14 mouse cellular contexts compared by ENCODE assay signal in the genomic region with DNA sequence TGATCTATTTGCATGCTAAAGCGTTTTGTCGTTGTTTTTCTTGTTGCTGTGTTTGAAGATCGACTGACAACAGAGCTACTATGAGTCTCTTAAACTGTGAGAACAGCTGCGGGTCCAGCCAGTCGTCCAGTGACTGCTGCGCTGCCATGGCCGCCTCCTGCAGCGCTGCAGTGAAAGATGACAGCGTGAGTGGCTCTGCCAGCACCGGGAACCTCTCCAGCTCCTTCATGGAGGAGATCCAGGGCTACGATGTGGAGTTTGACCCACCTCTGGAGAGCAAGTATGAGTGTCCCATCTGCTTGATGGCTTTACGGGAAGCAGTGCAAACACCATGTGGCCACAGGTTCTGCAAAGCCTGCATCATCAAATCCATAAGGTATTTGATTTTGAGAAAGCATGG. TPM values are rescaled to one million over a fixed set of nuclear protein-coding genes. Genes with fewer than 3 reads are reported as not detected.
DNase-seq lines count a peak whose midpoint lies in the region; TF ChIP-seq lines count a peak whose summit lies in the region.
"Had no signal": no experiment of that assay in that cellular context is flagged by ENCODE, and none has a peak within 500 bp of the region (broad histone marks: within the 10 kb centered on the region; RNA-seq: fewer than 3 reads in every experiment).

No protein-coding gene starts in this region.

- H3K4me1 ChIP-seq in heart, embryonic 10.5 days: peaks cover 2% of the 10 kb centered on the region
- H3K4me1 ChIP-seq in thymus, adult 2 months (replicated peaks; ENCODE audit: control insufficient read depth, insufficient read depth, low read length): peaks cover 3% of the 10 kb centered on the region; the same call in 1 of the 2 replicates

- peaks cover 38% of the 10 kb centered on the region for H3K36me3 ChIP-seq in heart, embryonic 10.5 days
- peaks cover 55% of the 10 kb centered on the region for H3K36me3 ChIP-seq in thymus, adult 2 months (ENCODE audit: control insufficient read depth, insufficient read depth, low read length)

- H3K9me3 ChIP-seq in heart, embryonic 10.5 days: no peaks in the 10 kb centered on the region
- H3K9me3 ChIP-seq: liver, embryonic 15.5 days had no signal

- H3K4me3 ChIP-seq in heart, embryonic 10.5 days: no peak overlapping the region
- no peak overlapping the region for H3K4me3 ChIP-seq in thymus, adult 2 months (ENCODE audit: control insufficient read depth, insufficient read depth, low read length)
- H3K4me3 ChIP-seq: liver, embryonic 15.5 days had no signal

- TF ChIP-seq POLR2A in thymus, adult 2 months (IDR thresholded peaks at IDR 0.05; ENCODE audit: control insufficient read depth, extremely low read depth, insufficient read depth, low read length, poor library complexity): no peak

- intact Hi-C loops in heart, postnatal 14 days (cut with DNase I): no loop called here

- no peak overlapping the region for H3K27ac ChIP-seq in heart, embryonic 10.5 days
- H3K27ac ChIP-seq in thymus, adult 2 months (ENCODE audit: control insufficient read depth, insufficient read depth, low read length): no peak overlapping the region
- H3K27ac ChIP-seq: liver, embryonic 15.5 days had no signal

- no peaks in the 10 kb centered on the region for H3K27me3 ChIP-seq in heart, embryonic 10.5 days (ENCODE audit: insufficient read depth, poor library complexity, severe bottlenecking)
- H3K27me3 ChIP-seq in thymus, adult 2 months (ENCODE audit: control insufficient read depth, insufficient read depth, low read length): no peaks in the 10 kb centered on the region
- H3K27me3 ChIP-seq: liver, embryonic 15.5 days had no signal

- no peak for TF ChIP-seq CTCF in thymus, adult 2 months (IDR thresholded peaks at IDR 0.05; ENCODE audit: borderline replicate concordance, control insufficient read depth, extremely low read depth, insufficient read depth, low read length, poor library complexity)

- peak; percentile 24 for DNase-seq in heart, adult 8-10 months (ENCODE audit: low spot score)
- DNase-seq in heart, embryonic 10.5 days (ENCODE audit: low spot score): no peak
- peak; percentile 16 to 37 for DNase-seq in layer of hippocampus, postnatal 14 days (ENCODE audit: low spot score in 2 of 2)
- DNase-seq in layer of hippocampus, adult 9-10 months (ENCODE audit: low spot score): no peak
- DNase-seq in cerebellum, postnatal 10 days: peak; percentile 79 to 87
- DNase-seq in heart, postnatal 14 days: peak; percentile 26 to 39
- DNase-seq in thymus, adult 2 months: no peak
- DNase-seq: embryo, embryonic 11 days; spleen, adult 18-20 months; thymus, adult 18-20 months had no signal

- WGBS in heart, embryonic 10.5 days: 91% methylated on average over 12 of the region's 12 CpGs
- 96% methylated on average over 12 of the region's 12 CpGs for WGBS in thymus, adult 2 months

RNA-seq across cellular contexts. Expression of gene Traf6, which starts 6.2 kb away (rescaled TPM):
- total RNA-seq in heart, adult 8-10 months (2022): 10 to 100 TPM in 1 of 4 experiments, 1 to 10 TPM in 3; 8.7 to 10.3 (median 9.0) TPM
- polyA plus RNA-seq in heart, embryonic 10.5 days (2016; fragmentation: Nextera tagmentation; extraction: Ambion mirVana): 8.9 and 9.0 TPM in 2 replicates
- total RNA-seq in layer of hippocampus, postnatal 14 days (2021): 10 to 100 TPM; 12.5 to 12.8 TPM
- 10 to 100 TPM; 10.7 to 11.5 TPM for total RNA-seq in heart, postnatal 14 days (2021)
- 31.9 and 34.5 TPM in 2 replicates for polyA plus RNA-seq in thymus, adult 2 months (2012; rRNA removed)

RNA-seq across cellular contexts. Expression of gene B230118H07Rik, which starts 35.1 kb away (rescaled TPM):
- 100 to 1,000 TPM in 1 of 4 experiments, 10 to 100 TPM in 3; 87.7 to 103 (median 92.8) TPM for total RNA-seq in heart, adult 8-10 months (2022)
- 50.9 and 54.3 TPM in 2 replicates for polyA plus RNA-seq in heart, embryonic 10.5 days (2016; fragmentation: Nextera tagmentation; extraction: Ambion mirVana)
- total RNA-seq in layer of hippocampus, postnatal 14 days (2021): 10 to 100 TPM; 28.5 to 32.6 TPM
- total RNA-seq in heart, postnatal 14 days (2021): 10 to 100 TPM; 69.2 to 69.8 TPM
- polyA plus RNA-seq in thymus, adult 2 months (2012; rRNA removed): 2.8 and 3.4 TPM in 2 replicates

RNA-seq across cellular contexts. Expression of gene Rag1, which starts 35.1 kb away (rescaled TPM):
- total RNA-seq in heart, adult 8-10 months (2022): under 1 TPM in 2 of 4 experiments, not detected in 2; 0.03 to 0.06 TPM
- polyA plus RNA-seq in heart, embryonic 10.5 days (2016; fragmentation: Nextera tagmentation; extraction: Ambion mirVana): not detected in 2 replicates
- under 1 TPM; 0.21 to 0.25 TPM for total RNA-seq in layer of hippocampus, postnatal 14 days (2021)
- total RNA-seq in heart, postnatal 14 days (2021): 10 to 100 TPM in 1 of 2 experiments, 1 to 10 TPM in 1; 1.1 to 29.2 TPM
- polyA plus RNA-seq in thymus, adult 2 months (2012; rRNA removed): 330 and 350 TPM in 2 replicates

RNA-seq across cellular contexts. Expression of gene Rag2, which starts 59.9 kb away (rescaled TPM):
- not detected for total RNA-seq in heart, adult 8-10 months (2022)
- not detected in 2 replicates for polyA plus RNA-seq in heart, embryonic 10.5 days (2016; fragmentation: Nextera tagmentation; extraction: Ambion mirVana)
- total RNA-seq in layer of hippocampus, postnatal 14 days (2021): not detected
- 1 to 10 TPM in 1 of 2 experiments, under 1 TPM in 1; 0.14 to 2.4 TPM for total RNA-seq in heart, postnatal 14 days (2021)
- polyA plus RNA-seq in thymus, adult 2 months (2012; rRNA removed): 41.8 and 55.7 TPM in 2 replicates
- total RNA-seq: left cerebral cortex, postnatal 14 days; monocyte, adult 5-6 weeks had no signal
- polyA plus RNA-seq: gonadal fat pad, adult 2 months had no signal

Comparison
In these comparisons a context has a peak if more than half of its experiments do, and no peak if none do; other contexts are left out.
1. DNase-seq: peak in heart, adult 8-10 months (single experiment), layer of hippocampus, postnatal 14 days (2 of 2), cerebellum, postnatal 10 days (2 of 2) and heart, postnatal 14 days (2 of 2); none in heart, embryonic 10.5 days (single experiment), layer of hippocampus, adult 9-10 months (single experiment) and thymus, adult 2 months (single experiment).